Mouse (Mus musculus) cerebellum, postnatal 14 days (tissue): ENCODE data around the gene Clcn5.

ENCODE experiments used
- DNase-seq, 2 experiments: peaks; one replicate each; pipeline ENCODE4 v3.0.0; 2021; ENCODE audit warnings: mixed read lengths in 2 of 2

Clcn5 gene

DNA sequence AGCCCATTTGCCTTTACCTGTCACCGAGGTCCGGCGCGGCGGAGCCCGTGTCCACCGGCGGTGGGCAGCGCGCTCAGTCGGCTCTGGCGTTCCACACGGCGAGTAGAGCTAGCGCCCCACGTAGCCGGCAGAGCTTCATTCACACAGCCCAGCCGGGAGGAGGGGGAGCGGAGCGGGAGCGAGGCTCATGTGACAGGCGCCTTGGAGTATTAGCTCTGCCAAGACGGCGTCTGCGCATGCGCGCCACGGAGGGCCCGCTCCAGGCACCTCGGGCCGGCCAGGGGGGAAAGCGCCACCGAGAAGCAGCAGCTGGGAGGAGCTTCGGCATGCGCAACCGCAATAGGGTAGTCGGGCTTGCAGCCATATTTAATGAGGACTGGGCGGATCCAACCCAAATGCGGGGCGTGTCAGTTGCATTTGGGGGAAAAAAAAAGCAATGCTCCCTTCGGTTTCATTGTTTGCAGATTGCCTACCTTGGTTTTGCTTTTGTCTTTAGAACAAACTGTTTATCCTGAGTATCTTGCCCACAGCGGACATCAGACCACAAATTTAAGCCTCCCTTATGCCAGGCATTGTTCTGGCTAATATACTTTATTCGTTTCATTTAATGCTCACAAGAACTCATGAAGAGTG is at the start of gene Clcn5:
TSS of gene Clcn5 (minus strand) at position 270 of the 633 bp plus-strand sequence.
- peak; percentile 97 for DNase-seq

DNA sequence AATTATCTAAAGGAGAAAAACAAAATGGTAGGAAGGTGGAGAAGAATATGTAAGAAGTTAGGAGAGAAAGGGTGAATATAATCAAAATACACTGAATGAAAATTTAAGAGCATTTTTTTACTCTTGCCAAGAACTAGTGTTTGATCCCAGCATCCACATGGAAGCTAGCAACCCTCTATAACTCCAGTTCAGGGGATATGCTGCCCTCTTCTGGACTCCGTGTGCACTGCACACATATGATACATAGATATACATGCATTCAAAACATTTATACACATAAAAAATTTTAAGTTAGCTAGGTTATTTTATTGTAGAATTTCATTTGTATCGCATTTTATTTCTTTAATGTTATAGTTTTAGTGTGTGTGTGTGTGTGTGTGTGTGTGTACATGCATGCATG is 6.3 kb upstream of the Clcn5 start:
- no peak for DNase-seq

DNA sequence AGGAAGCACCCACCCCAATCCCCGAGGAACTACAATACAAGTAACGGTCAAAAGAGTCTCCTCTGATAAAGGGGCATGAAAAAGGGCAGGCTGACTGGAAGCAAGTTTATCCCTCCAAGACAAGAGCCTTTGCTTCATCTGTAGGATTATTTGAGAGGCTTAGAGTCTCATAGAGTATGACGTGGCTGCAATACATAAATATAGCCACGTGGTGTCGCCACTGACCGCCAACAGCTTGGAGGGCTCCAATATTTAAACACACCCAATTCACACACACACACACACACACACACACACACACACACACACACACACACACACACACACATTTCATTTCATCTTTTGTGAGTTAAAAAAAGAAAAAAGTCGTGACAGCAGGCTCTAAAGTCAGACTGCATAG is 3.1 kb upstream of the Clcn5 start:
- peak; percentile 74 to 82 for DNase-seq

DNA sequence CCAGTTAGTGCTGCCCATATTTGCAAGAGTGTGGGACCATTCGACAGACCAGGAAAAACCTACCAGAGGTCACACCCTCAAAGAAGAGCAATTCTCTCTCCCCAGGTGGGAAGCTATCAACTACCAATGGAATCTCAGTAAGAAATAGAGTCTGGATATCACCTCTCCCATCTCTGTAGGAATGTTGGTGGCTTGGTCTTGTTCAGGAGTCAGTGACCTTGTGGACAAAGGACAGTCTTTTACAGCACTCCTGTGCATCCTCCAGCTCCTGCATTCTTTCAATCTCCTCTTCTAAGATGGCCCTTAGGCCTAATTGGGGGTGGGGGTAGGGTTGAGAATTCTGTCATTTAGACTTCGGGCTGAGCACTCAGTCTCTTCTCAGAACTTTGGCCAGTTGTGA is 1.4 kb upstream of the Clcn5 start:
- DNase-seq = no peak

DNA sequence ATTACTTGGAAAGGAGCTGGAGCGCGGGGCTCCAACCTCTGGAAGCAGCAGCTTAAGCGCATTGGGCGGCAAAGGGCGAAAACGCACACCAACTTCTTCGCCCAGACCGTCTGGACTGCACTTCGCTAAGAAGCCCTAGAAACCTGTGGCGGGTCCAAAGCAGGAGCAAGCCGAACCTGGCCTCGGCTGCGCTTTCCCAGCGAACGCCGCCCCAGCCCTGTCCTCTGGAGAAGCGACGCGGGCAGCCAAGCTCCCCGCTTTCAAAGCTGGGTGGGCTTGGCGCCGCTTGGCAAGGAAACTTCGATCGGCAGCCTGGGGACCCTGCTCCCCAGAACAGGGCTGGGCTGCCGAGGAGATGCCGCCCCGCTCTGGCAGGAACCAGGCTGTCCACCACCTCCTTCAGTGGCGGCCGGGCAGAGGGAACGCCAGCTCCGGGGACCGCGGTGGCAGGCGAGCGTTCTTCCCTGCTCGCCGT is 570 bp downstream of the Clcn5 start:
- no peak for DNase-seq

DNA sequence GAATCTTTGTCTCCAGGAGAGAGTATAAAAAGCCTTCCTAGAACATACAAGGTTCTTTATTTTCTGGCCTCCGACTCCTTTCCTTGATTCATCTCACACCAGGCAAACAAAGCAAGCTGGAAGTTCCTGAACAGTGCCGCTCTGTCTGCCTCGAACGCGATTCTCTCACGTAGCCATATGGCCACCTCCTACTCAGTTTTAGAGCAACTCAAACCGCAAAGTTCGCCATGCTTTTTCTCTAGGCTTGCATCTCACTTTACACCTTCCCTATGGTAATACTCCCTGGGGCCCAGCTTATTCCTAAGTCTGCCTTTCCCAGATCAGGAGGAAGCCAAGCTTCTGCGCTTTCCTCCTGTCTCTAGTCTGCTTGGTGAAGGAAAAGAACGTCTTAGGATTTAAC is 4.0 kb downstream of the Clcn5 start:
- DNase-seq = no peak

DNA sequence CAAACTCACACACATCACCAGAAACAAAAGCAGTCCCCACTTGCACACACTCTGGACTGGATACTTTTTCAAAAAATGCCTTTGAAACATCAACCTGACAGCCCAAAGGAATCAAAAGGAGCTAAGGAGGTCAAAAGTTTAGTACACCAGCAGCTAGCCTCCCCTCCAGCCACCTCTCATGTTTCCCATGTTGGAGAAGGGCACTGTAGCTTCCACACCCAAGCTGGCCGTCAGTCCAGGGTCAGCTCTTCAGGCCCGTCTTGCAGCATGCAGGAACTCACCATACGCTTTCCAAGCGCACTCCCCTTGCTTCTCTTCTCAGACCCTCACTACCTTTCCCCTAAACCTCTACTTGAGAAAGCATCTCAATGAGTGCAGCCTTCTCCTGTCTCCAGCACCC is 4.5 kb downstream of the Clcn5 start:
- no peak for DNase-seq

DNA sequence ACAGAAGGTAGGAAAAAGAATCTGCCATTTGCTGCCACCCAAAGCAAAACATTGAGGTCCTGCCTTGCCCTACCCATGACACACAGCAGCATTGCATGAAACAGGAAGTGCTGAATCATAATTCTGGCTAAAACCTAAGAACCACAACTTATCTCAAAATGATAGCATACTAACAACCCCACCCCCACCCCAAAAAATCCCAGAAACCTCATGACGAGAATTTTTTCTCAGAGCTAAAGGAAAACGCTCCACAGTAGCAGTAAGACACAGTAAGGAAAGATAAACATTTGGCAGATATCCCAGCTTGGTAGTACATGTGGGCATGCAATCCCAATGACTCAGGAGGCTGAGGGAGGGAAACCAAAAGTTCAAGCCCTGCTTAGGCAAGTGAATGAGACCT is 10.9 kb downstream of the Clcn5 start:
- DNase-seq = no peak

DNA sequence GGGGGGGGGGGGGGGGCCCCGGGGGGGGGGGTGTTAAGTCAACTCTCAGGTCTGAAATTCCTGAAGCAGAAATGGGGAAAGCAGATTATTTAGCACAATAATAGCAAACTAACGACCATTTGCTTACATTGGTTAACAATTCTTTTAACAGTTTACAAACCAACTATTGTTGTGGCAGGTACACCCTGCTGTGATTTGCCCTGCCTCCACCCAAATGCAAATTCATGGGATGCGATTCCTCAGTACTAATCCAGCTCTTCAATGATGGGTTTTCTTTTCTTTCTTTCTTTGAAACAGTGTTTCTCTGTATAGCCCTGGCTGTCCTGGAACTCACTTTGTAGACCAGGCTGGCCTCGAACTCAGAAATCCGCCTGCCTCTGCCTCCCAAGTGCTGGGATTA is 12.3 kb downstream of the Clcn5 start:
- no peak for DNase-seq

DNA sequence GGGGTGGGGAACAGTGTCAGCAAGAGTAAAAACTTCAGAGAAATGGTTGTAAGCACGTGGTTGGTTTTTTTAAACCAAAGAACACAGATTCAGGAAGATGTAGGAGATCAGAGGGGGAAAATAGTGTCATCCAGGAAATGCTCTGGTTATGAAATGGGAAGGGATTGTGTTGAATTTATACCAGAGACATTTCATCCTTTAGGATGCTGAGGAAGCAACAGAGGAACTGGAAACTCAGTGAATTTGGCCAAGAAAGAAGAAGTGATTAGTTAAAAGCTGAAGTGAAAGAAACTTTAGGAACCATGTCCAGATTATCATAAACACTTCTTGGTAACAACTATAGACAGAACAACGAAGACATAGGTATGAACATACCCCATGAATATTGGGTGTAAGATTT is 26.2 kb downstream of the Clcn5 start:
- no peak for DNase-seq

DNA sequence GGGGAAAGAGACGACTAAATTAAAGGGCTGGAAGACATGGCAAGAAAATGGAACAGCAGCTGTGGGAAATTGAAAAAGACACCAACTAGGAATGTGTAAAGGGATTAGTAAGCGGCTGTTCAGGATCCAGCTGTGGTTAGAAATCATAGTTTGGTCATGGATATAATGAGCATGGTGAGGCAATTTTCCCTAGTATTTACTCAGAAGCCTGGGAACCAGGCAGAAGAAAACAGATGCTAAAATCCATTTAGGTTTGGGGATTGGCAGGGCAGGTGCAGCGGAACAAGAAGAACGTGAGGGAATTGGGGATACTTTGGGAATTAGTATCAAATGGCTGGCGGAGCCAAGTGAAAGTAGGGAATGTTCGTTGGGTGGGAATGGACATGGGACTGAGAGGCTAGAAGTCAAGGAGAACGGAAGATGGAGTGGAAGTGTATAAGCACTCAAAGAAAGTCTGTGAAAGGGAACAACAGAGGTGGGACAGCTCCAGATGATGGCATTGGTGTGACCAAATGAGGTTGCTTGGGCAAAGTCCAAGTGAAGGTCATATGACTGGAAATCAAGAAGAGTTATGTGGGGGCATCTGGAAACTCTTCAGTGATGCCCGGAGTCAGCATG is 26.9 kb downstream of the Clcn5 start:
- no peak for DNase-seq

DNA sequence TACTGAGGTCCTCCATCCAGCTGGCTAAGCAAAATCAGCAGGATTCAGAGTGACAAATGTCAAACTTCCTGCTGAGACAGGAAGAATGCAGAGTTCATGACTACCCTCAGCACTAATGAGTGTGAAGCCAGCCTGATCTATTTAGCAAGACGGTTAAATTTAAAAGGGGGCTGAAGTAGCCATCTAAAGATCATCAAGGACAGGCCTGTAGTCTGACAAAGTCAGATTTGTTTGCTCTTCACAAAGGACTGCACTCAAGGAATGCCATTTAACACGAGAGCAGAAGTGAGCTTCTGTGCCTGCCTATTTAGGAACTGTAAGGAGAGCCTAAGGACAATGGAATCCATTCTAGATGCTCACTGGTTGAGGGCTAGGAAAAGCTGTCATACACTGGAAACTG is 30.2 kb downstream of the Clcn5 start:
- DNase-seq = no peak

DNA sequence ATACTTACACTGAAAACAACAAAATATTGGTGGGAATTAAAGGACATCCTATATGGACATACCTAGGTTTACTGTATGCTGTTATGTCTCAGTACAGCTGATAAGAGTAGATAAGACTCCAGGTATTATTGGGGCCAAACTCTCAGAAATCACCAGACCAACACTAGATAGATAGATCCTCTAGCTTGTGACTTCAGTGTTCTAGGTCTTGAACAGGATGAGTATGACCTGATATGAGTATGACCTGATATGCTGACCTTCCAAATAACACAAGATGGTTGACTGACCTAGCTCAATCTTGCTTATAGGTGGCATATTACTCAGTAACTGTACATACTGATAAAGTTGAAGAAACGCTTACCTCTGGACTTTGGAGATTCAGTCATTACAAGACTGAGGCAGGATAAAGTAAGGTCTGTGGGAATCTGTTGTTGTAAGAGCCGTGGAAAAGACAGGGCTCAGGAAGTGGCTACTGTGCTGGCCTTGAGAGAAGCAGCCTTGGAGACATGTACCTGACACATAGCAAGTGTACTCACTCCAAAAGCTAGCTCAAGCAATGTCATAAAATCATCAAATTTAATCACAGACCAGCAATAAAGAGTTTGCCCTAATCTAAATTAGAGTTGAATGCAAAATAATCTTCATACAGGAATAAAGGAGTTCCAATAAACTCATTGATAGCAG is 32.0 kb downstream of the Clcn5 start:
- DNase-seq = no peak

DNA sequence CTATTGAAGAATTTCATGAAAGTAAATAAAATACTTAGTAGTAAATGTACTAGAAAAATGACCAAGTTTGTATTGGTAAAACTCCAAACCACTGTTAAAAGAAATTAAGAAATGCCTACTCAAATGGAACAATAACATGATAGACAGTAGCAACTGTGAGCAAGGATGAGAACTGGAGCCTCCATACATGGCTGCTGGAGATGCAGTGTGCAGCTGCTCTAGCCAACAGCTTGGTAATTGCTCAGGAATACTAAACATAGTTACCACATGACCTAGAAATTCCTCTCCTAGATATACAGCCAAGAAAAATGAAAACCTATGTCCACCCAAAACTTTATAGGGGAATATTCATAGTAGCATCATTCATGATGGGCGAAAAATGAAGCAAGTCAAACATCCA is 36.5 kb downstream of the Clcn5 start:
- no peak for DNase-seq

DNA sequence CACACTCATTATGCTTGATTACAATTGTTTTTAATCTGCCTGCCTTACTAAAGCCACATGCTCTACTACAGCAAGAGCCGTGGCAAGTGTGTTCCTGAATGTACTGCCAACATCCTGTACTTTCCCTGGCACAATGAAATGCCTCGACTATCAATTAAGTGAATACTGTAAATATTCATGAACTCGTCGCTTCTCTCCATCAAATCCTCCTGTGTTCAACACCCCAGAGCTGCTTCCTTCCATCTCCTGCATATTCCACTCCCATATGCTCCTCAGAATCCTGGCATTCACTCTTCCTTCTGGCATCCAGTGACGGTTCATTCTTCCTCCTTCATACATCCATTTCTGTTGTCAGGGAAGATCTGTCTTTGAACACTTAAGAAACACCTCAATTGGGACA is 39.4 kb downstream of the Clcn5 start:
- DNase-seq = peak in 1 of 2 experiments; percentile 10

DNA sequence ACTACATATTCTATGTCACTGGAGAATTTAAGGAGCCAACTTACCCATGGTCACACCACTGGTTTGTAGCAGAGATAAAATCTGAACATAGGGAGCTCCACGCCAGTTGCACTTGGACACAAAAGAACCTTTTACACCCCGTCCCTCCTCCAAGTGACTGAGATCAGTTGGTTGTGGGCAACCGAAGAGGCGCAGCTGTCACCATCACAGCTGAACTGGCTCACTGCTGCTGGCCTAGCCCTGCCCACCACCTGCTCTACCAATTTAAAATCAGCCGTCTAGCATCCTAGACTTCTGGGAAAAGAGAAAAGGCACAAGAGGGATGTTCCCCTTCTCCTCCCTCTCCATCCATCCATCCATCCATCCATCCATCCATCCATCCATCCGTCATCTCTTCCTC is 42.6 kb downstream of the Clcn5 start:
- DNase-seq = peak; percentile 24 to 50

DNA sequence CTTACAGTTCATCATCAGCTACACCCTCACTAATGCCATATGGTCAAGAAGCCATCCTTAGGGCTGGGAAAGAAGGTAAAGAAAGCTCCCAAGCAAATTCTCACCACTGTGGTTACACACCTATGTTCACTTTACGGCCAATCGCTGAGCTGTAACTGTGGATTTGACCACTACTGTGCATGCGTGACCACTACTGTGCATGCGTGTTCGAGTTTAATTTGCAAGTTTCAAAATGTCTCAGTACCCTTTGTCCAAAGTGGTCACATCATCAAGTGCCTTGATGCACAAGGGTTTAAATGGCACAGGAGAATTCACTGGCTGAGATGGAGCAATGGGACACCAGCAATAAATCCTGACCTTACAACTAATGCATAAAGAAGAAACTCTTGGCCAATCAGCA is 58.0 kb downstream of the Clcn5 start:
- no peak for DNase-seq

DNA sequence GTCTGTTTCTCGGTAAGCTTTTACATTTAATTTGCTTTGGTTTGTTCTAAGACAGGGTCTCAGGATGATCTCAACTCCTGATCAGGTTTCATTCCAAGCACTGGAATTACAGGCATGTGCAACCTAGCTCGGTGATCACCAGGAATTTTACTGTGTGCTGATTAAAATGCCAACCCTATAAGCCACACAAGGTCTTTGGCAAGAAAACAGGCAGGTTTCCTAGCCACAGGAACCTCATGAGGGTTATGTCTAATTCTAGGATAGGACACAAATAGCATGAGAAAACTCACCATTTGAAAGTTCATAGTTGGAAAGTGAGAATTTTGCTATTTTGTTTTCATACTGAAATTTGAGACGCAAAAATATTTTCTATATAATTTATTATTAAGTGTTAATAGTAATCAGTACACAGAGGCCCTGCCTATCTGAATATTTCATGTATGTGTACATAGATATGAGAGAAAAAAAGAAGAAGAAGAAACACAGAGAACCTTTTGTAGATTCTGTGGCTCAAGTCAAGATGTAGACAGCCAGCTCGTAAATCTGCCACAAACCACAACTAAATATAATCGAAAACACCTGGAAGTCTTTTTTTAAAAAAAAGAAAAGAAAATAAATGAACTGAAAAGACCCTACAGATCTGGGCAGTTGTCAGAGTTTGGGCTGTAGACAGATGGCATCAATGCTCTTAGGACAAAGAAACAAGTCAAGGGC is 58.6 kb downstream of the Clcn5 start:
- no peak for DNase-seq

DNA sequence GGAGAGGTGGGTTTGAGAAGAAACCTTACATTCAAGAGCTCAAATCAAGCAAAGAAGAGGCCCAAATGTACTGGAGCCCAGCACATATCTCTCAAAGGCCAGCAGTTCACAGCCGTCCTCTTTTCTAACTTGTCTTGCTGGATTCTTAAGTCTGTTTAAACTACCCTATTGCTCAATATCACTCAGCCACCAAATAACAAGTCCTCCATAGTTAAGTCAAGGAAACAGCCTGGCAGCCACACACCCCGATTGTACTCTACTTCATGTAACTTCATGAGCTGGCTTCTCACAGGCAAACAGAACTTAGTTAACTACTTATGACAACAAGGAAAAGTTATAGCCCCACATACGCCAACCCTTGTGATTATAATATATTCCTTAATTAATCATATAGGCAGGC is 59.4 kb downstream of the Clcn5 start:
- DNase-seq = no peak

DNA sequence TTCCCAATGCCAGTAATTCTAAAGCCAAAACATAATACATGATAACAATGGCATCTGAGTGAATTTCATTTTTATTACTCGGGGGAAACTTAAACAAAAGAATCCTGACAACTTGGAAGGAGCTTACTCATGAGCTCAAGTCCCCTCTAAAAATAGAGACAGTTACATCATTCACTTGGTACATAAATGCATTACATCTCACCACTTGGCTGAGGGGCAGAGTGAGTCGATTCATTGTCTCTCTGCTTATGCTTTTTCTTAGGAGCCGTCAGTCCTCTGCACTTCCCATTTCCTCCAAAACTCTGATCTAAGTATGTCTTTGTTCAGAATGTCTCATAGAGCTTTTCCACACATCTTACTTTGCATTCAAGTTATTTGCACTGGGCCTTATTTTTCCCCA is 63.1 kb downstream of the Clcn5 start:
- DNase-seq = no peak

DNA sequence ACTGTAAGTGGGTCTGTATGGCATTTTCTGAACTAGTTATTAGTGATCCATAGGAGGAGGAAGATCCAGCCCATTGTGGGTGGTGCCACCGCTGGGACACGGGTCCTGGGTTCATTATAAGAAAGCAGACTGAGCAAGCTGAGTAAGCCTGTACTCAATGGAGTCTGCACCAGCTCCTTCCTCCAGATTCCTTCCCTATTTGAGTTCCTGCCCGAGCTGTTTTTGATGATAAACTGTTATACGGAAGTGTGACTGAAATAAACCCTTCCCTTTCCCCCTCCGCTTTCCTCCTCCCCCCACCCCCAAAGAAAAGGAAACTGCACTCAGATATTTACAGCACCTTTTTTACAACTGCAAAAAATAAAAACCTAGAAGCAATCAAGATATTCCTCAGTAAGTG is 115.1 kb downstream of the Clcn5 start:
- DNase-seq = no peak

DNA sequence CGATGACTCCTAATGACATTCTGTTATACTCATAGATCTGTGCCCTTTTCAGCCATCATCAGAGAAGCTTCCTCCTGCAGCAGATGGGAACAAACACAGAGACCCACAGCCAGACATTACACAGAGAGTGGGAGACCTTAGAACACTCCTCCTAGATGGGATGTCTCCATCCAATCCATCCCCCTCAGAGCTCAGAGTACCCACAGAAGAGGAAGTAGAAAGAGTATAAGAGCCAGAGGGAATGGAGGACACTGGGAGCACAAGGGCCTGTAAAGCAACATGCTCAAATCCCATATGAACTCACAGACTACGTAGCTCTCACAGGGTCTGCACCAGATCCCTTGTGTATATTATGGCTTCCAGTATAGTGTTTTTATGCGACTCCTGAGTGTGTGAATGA is 115.6 kb downstream of the Clcn5 start:
- no peak for DNase-seq

DNA sequence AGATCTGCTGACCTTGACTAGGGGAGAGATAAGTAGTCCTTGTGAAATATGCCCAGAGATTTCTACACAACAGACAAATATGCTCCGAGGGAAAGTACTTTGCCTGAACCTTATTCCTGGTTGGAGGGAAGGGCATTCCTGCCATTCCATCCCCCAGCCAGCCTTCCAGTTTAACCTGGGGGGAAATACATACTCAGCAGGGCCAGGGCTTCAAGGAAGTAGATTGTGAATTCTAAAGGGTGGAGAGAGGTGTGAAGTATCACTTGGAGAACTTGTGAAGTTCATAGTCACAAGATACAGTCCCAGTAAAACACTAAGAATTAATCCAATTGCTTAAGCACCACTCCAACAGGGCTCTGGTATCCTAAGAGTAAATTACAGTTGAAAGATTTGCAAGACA is 121.3 kb downstream of the Clcn5 start:
- DNase-seq = no peak

DNA sequence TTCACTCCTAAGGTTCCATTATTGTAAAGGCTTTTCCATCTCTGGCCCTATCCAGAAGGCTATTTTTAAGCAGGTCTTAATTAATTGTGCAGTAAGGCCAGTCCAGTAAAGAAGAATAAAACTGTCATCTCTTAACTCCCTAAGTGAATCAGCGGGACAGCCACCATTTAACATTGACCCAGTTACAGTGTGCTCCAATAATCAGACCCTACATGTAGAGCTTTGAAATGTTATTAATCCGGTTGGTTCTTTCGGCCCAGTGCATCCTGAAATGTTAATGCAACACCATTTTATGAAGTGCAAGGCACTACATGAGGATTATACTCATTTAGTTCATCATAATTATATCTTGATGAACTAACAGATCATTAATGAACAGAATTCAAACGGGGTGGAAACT is 128.3 kb downstream of the Clcn5 start:
- DNase-seq = no peak
